Mouse (Mus musculus): Measurements from ENCODE around the gene Plxnb1. TPM values are rescaled to one million over a fixed set of nuclear protein-coding genes. Genes with fewer than 3 reads are reported as not detected.
A peak's percentile ranks its signal among the peaks of the same experiment; 100 is the strongest.

The Plxnb1 gene
- total and polyA plus RNA-seq, 3 experiments = 15.7 to 25.0 (median 21.1) TPM

- Histone ChIP-seq H3K27ac (no peak overlapping the region), H3K79me2 (replicated peaks; ENCODE audit: control insufficient read depth, insufficient read depth, low read length) (no peaks in the 10 kb centered on the region), H3K9ac (ENCODE audit: low read depth, low read length) (no peak overlapping the region), H3K36me3 (ENCODE audit: control insufficient read depth, insufficient read depth, low read length) (no peaks in the 10 kb centered on the region), H3K4me1 (ENCODE audit: control insufficient read depth, insufficient read depth, low read length) (no peaks in the 10 kb centered on the region), H3K27me3 (ENCODE audit: control insufficient read depth, insufficient read depth, low read length) (no peaks in the 10 kb centered on the region), H3K4me3 (no peak overlapping the region)
- TF ChIP-seq EP300 (IDR thresholded peaks at IDR 0.05; ENCODE audit: insufficient read depth, low read depth, low read length) (no peak), CTCF (IDR thresholded peaks at IDR 0.05) (no peak), POLR2A (IDR thresholded peaks at IDR 0.05; ENCODE audit: insufficient read depth, low read depth, low read length) (no peak)
- DNase-seq = no peak
- intact Hi-C loops (cut with DNase I) = no loop called here
- WGBS = 81% methylated on average over 12 of the region's 12 CpGs
These were observed 10.5 kb downstream of the Plxnb1 start for GRCm38 (mm10) chr9:109105648-109106047.

DNA sequence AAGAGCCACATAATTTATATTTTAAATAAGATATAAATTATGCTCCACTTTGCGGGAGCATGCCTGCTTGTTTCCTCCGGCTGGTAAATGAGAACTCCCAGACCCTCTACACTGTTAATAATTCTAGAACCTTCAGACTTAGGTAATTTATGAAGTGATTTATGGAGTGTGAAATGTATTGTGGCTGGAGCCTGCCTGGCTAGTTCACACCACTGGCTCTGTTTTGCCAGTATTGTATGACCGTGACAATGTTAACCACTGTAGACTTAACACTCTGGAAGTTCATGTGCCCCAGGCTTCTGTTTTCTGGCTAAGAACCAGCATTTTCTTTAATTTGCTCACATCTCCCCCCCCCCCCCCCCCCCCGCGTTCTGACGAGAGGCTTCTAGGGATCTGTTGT lies 12.2 kb downstream of the Plxnb1 start:
- no peaks in the 10 kb centered on the region for H3K36me3 ChIP-seq (ENCODE audit: control insufficient read depth, insufficient read depth, low read length)
- intact Hi-C loops (cut with DNase I) = no loop called here
- no peaks in the 10 kb centered on the region for H3K27me3 ChIP-seq (ENCODE audit: control insufficient read depth, insufficient read depth, low read length)
- no peak overlapping the region for H3K4me3 ChIP-seq
- DNase-seq = no peak
- H3K4me1 ChIP-seq (ENCODE audit: control insufficient read depth, insufficient read depth, low read length) = no peaks in the 10 kb centered on the region
- no peak overlapping the region for H3K9ac ChIP-seq (ENCODE audit: low read depth, low read length)
- TF ChIP-seq POLR2A (IDR thresholded peaks at IDR 0.05; ENCODE audit: insufficient read depth, low read depth, low read length) (no peak), EP300 (IDR thresholded peaks at IDR 0.05; ENCODE audit: insufficient read depth, low read depth, low read length) (no peak), CTCF (IDR thresholded peaks at IDR 0.05) (no peak)
- no peaks in the 10 kb centered on the region for H3K79me2 ChIP-seq (replicated peaks; ENCODE audit: control insufficient read depth, insufficient read depth, low read length)
- WGBS = 77% methylated on average over 6 of the region's 6 CpGs
- H3K27ac ChIP-seq = no peak overlapping the region

GRCm38 (mm10) chr9:109110240-109110639 lies 15.1 kb downstream of the Plxnb1 start:
- intact Hi-C loops (cut with DNase I) = no loop called here
- DNase-seq = peak in 1 of 2 experiments; percentile 12
- no peak overlapping the region for H3K4me3 ChIP-seq
- H3K36me3 ChIP-seq (ENCODE audit: control insufficient read depth, insufficient read depth, low read length) = no peaks in the 10 kb centered on the region
- WGBS = 90% methylated on average over 11 of the region's 11 CpGs
- no peaks in the 10 kb centered on the region for H3K27me3 ChIP-seq (ENCODE audit: control insufficient read depth, insufficient read depth, low read length)
- H3K27ac ChIP-seq = no peak overlapping the region
- no peaks in the 10 kb centered on the region for H3K4me1 ChIP-seq (ENCODE audit: control insufficient read depth, insufficient read depth, low read length)
- no peak overlapping the region for H3K9ac ChIP-seq (ENCODE audit: low read depth, low read length)
- TF ChIP-seq EP300 (IDR thresholded peaks at IDR 0.05; ENCODE audit: insufficient read depth, low read depth, low read length) (no peak), POLR2A (IDR thresholded peaks at IDR 0.05; ENCODE audit: insufficient read depth, low read depth, low read length) (no peak), CTCF (IDR thresholded peaks at IDR 0.05) (no peak)
- no peaks in the 10 kb centered on the region for H3K79me2 ChIP-seq (replicated peaks; ENCODE audit: control insufficient read depth, insufficient read depth, low read length)

- H3K4me3 ChIP-seq = no peak overlapping the region
- intact Hi-C loops (cut with DNase I) = no loop called here
- no peaks in the 10 kb centered on the region for H3K79me2 ChIP-seq (replicated peaks; ENCODE audit: control insufficient read depth, insufficient read depth, low read length)
- TF ChIP-seq CTCF (IDR thresholded peaks at IDR 0.05) (no peak), EP300 (IDR thresholded peaks at IDR 0.05; ENCODE audit: insufficient read depth, low read depth, low read length) (no peak), POLR2A (IDR thresholded peaks at IDR 0.05; ENCODE audit: insufficient read depth, low read depth, low read length) (no peak)
- H3K27ac ChIP-seq = no peak overlapping the region
- no peaks in the 10 kb centered on the region for H3K4me1 ChIP-seq (ENCODE audit: control insufficient read depth, insufficient read depth, low read length)
- WGBS = 79% methylated on average over 4 of the region's 4 CpGs
- H3K36me3 ChIP-seq (ENCODE audit: control insufficient read depth, insufficient read depth, low read length) = no peaks in the 10 kb centered on the region
- no peak for DNase-seq
- H3K9ac ChIP-seq (ENCODE audit: low read depth, low read length) = no peak overlapping the region
- no peaks in the 10 kb centered on the region for H3K27me3 ChIP-seq (ENCODE audit: control insufficient read depth, insufficient read depth, low read length)
These were observed 15.9 kb downstream of the Plxnb1 start for GRCm38 (mm10) chr9:109111101-109111500.

DNA sequence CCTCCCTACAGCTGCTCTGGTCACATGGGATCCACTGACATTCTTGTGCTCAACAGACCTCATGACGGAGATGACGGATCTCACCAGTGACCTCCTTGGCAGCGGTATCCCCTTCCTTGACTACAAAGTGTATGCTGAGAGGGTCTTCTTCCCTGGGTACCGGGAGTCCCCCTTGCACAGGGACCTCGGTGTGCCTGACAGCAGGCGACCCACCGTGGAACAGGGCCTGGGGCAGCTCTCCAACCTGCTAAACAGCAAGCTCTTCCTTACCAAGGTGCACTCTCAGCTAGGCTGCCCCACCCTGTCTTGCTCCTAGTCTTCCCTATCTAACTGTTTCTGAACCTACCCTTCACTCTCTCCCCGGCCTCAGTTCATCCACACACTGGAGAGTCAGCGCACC lies 16.4 kb downstream of the Plxnb1 start:
- Histone ChIP-seq H3K36me3 (ENCODE audit: control insufficient read depth, insufficient read depth, low read length) (no peaks in the 10 kb centered on the region), H3K27me3 (ENCODE audit: control insufficient read depth, insufficient read depth, low read length) (no peaks in the 10 kb centered on the region), H3K9ac (ENCODE audit: low read depth, low read length) (no peak overlapping the region), H3K79me2 (replicated peaks; ENCODE audit: control insufficient read depth, insufficient read depth, low read length) (no peaks in the 10 kb centered on the region), H3K4me1 (ENCODE audit: control insufficient read depth, insufficient read depth, low read length) (no peaks in the 10 kb centered on the region), H3K27ac (no peak overlapping the region), H3K4me3 (no peak overlapping the region)
- DNase-seq = peak in 1 of 2 experiments; percentile 13
- 93% methylated on average over 9 of the region's 9 CpGs for WGBS
- TF ChIP-seq POLR2A (IDR thresholded peaks at IDR 0.05; ENCODE audit: insufficient read depth, low read depth, low read length) (no peak), EP300 (IDR thresholded peaks at IDR 0.05; ENCODE audit: insufficient read depth, low read depth, low read length) (no peak), CTCF (IDR thresholded peaks at IDR 0.05) (no peak)
- intact Hi-C loops (cut with DNase I) = no loop called here

DNA sequence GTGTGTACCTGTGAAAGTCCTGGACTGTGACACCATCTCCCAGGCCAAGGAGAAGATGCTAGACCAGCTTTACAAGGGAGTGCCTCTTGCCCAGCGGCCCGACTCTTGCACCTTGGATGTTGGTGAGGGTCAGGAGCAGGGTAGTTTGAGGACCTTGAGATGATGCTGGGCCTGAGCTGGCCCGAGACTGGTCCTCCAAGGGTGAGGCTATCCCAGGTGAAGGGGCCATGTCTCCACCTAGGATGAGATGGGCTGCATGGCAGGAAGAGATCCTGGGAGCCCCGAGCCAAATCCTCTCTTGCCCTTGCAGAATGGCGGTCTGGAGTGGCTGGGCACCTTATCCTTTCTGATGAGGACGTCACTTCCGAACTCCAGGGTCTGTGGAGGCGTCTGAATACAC lies 18.1 kb downstream of the Plxnb1 start:
- intact Hi-C loops (cut with DNase I) = no loop called here
- H3K4me1 ChIP-seq (ENCODE audit: control insufficient read depth, insufficient read depth, low read length) = no peaks in the 10 kb centered on the region
- 89% methylated on average over 8 of the region's 8 CpGs for WGBS
- no peaks in the 10 kb centered on the region for H3K36me3 ChIP-seq (ENCODE audit: control insufficient read depth, insufficient read depth, low read length)
- no peaks in the 10 kb centered on the region for H3K79me2 ChIP-seq (replicated peaks; ENCODE audit: control insufficient read depth, insufficient read depth, low read length)
- DNase-seq = peak in 1 of 2 experiments; percentile 13
- TF ChIP-seq EP300 (IDR thresholded peaks at IDR 0.05; ENCODE audit: insufficient read depth, low read depth, low read length) = no peak
- no peak for TF ChIP-seq CTCF (IDR thresholded peaks at IDR 0.05)
- no peak for TF ChIP-seq POLR2A (IDR thresholded peaks at IDR 0.05; ENCODE audit: insufficient read depth, low read depth, low read length)
- H3K4me3 ChIP-seq = no peak overlapping the region
- no peak overlapping the region for H3K27ac ChIP-seq
- H3K9ac ChIP-seq (ENCODE audit: low read depth, low read length) = no peak overlapping the region
- H3K27me3 ChIP-seq (ENCODE audit: control insufficient read depth, insufficient read depth, low read length) = no peaks in the 10 kb centered on the region
